Mouse (Mus musculus): ENCODE data around the gene Nufip2.

- TF ChIP-seq POLR2A (IDR thresholded peaks at IDR 0.05; ENCODE audit: borderline replicate concordance, low read depth, low read length) (no peak), CTCF (IDR thresholded peaks at IDR 0.05; ENCODE audit: low read depth, low read length) (no peak)
Measured at GRCm38 (mm10) chr11:77752525-77752924, 66.6 kb downstream of the Nufip2 start.
